Mouse (Mus musculus): Measurements from ENCODE around the gene Pfkm.

The Pfkm gene

DNA sequence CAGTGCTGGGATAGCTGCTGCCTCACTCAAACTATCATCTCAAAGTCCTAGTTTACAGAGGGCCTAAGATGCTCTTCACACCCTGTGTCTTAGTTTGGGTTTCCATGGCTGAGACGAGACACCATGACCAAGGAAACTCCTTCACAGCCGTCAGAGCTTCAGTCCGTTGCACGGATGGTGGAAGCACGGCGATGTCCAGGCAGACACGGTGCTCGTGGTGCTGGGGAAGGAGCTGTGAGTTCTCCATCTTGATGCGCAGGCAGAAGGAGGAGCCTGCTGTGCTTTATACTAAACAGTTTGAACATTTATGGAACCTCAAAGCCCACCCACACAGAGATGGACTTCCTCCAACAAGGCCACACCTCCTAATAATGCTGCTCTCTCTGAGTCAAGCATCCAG lies 44.5 kb downstream of the Pfkm start:
- in situ Hi-C loops (cut with MboI, MseI) = loop anchor here (5.0 kb wide), 1 partner anchor 450 kb away; no protein-coding TSS in a partner anchor

DNA sequence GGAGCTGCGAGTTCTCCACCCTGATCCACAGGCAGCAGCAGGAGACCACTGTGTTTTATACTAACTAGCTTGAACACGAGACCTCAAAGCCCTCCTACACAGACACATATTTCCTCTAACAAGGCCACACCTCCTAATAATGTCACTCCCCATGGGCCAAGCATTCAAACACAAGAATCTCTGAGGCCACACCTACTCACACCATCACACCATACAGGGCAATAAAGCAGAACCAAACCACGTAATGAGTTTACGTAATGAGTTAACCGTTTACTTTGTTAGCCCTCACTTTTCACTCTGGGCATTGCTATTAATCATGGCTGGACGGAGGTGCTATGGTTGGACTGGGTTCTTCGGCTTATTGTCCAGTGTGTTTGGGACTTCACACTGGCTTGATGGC lies 47.4 kb downstream of the Pfkm start:
- in situ Hi-C loops (cut with MboI, MseI) = loop anchor here (5.0 kb wide), 1 partner anchor 452 kb away; no protein-coding TSS in a partner anchor

DNA sequence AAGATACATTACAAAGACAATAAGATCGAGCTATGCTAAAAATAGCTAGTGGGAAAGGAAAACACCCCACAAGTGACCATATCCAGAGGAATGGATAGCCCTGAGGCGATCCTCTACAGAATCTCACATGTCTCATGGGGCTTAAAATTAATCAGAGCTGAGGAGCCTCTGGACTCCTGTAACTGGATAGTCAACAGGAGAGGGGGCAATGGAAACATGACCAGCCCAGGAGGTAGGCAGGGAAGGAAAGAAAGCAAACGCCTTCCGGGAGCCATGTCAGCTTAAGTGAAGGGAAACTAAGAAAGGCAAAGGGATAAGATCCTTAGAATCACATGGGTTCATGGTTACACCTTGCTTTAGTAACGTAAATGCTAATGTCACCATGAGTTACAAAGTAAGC lies 48.4 kb downstream of the Pfkm start:
- in situ Hi-C loops (cut with MboI, MseI) = no loop called here

DNA sequence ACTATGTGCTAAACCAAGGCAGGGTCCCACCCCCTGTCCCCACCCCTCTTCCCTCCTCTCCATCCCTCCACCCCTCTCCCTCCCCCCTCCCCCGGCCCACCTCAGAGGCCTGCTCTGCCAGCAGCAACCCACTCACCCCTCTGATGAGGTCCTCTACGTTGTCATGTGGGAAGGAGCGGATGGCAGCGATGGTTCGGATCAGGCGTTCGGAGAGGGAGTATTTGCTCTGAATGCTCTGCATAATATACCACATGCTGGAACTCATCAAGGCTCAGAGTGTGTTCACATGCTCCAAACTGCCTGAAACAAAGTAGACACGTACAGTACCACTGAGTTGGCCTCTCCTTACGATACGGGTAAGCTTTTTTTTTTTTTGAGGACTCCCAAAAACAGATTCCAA lies 50.1 kb downstream of the Pfkm start:
- in situ Hi-C loops (cut with MboI, MseI) = no loop called here

DNA sequence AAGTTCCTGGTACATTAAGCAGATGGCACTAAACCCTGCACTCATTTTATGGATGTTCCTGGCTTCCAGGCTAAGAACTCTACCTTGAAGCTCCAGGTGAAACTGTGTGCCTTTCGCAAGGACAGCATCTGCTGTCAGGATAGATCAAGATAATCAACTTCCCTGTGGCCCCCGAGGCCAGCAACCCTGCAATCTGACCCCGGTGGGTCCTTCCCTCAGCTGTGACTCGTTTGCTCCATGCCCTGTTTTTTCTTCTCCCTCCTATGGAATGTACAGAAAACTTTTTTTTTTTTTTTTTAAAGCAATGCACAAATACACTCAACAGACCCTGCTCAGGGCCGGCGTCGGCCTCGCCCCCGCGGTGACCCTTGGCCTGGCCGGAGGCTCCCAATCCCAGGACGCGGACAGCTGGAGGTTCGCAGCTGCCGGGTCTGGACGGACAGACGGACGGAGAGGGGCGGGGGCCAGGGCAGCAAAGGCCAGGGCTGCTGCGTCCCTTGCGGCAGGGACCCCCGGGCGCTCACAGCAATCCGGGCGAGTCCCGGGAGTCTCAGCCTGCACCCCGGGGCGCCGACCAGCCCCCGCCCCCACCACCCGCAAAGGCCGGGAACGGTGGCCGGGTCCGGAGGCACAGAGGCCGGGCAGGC lies 52.6 kb downstream of the Pfkm start:
- in situ Hi-C loops (cut with MboI, MseI) = no loop called here

DNA sequence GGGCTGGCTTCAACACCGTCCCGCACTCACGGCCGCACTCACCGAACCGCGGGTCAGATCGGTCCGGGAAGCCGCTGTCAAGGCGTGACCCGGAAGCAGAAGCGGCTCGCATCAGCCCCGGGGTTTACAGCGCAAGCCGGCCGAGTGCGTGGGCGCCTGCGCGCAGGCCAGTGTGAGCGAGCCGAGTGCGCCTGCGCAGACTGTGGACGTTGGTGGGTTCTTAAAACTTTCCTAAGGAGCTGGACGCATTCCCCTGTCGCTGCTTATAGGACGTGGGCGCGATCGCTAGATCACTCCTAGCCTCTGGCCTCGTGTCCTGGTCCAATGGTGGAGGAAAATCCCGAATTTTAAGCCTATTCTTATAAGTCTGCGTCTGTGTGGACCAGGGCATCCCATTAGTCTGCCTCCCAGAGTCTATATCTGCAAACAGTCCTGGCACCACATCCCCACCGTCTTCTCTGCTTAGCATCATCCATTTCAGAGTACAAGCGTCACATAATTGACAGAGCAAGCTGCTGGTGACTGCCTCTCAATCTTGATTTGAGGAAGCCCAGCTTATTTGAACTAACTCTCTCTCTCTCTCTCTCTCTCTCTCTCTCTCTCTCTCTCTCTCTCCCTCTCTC lies 53.3 kb downstream of the Pfkm start:
- in situ Hi-C loops (cut with MboI, MseI) = no loop called here

DNA sequence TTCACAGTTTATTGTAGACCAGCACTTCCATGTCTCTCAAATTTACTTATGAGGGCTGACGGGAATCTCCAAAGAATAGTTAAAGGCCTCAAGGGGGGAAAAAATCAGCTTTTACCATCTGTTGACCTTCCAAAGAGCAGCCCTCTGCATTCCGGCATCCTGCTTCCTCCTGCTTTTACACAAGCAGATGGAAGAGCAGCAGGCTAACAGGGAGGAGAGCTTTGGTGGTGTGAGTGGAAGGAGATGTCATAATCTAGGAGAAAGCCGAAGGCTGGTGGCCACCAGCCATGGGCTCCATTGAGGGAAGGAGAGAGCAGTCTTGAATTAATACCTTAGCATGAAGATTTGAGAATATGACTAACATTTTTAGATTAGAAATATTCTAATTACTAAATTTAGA lies 56.0 kb downstream of the Pfkm start:
- in situ Hi-C loops (cut with MboI, MseI) = no loop called here

DNA sequence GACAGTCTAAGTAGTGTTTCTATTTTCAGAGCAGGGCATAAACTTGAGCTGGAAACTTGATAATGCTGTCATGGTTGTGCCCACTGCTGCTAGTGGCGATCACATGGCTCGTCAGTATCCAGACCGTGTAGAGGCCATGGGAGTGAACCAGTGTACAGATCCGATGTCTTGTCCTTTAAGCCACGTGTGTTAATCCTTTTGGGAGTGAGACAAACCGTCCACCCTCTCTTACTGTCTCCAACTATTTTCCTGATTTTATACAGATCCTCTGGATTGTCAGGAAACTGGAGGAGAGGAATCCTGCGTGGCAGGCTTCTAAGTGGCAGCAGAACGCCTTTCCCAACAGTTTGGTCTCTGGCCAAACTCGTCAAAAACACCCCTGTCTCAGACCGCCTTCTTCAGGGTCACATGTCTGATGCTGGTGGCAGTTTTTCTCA lies 56.8 kb downstream of the Pfkm start:
- in situ Hi-C loops (cut with MboI, MseI) = no loop called here

DNA sequence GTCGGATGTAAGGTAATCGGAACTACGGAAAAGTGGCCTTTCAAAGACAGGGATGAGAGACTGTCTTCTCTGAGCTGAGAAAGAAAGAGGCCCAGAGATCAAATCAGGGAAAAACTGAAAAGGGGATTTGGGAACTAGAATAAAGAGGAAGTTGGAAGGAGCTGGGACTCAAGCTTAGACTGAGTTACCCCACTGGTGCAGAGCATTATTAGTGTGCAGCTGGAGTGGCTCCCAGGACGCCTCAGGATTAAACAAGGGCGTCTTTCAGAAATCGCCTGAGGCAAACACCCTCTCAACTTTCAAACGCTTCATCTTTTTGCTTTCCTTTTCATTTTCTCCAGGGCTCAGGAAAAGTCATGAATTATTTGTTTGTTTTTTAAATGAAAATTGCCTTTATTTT lies 60.5 kb downstream of the Pfkm start:
- in situ Hi-C loops (cut with MboI, MseI) = loop anchor here (5.0 kb wide), 1 partner anchor 61 kb away; the partner anchor contains the start of genes Pfkm and Senp1

DNA sequence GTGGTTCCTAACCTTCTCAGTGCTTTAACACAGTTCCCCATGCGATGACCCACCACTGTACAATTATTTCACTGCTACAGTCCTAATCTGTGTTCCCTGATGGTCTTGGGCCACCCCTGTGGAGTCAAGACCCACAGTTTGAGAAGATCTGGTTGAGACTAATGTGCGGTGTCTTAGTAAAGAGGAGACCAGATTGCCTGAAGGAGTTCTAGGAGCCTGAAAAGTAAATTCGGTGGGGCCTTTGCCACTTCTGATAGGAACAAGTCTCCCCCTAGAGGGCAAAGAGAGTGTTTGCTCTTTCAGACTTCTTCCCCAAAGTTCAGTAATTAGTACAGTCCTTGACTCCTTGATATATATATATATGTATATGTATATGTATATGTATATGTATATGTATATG lies 61.2 kb downstream of the Pfkm start:
- in situ Hi-C loops (cut with MboI, MseI) = loop anchor here (5.0 kb wide), 1 partner anchor 61 kb away; the partner anchor contains the start of genes Pfkm and Senp1

DNA sequence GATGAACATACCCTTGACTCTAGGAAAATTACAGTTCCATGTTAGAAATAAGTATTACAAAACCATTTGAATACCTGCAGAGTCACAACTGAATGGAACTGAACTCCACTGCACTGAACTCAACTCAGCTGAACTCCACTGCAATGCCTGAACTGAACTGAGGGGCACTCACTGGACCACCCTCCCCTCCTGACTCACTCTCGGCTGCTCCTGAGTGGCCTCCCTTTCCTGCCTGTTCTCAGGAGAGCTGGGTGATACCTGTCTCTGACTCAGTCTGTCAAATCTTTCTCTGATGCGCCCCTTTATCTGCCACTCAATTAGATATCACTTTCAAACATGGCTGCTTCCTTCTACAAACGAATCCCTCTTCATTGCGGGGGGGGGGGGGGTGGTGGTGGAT lies 61.8 kb downstream of the Pfkm start:
- in situ Hi-C loops (cut with MboI, MseI) = loop anchor here (5.0 kb wide), 1 partner anchor 62 kb away; the partner anchor contains the start of genes Pfkm and Senp1

DNA sequence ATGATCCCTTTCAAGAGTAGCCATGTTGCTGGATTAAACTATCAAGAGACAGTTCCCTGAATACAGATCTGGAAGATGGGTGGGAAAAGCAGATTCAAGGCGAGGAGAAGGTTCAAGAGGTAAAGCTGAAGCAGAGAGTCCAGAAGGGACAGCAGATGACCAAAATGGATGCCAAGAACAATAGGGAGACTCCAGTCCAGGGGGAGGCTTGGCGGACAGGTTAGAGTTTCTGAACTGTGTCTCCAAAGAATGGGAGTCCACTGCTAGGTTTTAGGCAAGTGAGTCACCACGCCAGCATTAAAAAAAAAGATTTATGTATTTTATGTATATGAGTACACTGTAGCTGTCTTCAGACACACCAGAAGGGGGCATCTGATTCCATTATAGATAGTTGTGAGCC lies 62.2 kb downstream of the Pfkm start:
- in situ Hi-C loops (cut with MboI, MseI) = loop anchor here (5.0 kb wide), 1 partner anchor 62 kb away; the partner anchor contains the start of genes Pfkm and Senp1

DNA sequence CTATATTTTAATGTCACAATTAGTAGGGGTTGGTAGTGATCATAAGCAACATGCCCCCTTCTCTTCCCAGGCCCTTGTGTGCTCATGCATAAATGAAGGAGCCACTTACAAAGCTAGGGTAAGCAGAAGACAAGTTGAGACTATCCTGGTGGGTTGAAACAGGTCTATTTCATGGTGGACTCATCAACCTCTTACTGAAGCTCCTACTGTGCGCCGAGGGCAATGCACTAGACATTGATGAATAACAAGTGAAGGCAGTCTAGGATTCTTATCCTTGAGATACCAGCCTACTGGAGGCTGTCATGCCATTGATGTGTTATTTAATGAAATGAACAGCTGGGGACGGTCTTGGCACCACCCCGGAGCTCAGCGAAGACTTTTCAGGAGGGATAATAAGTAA lies 62.9 kb downstream of the Pfkm start:
- in situ Hi-C loops (cut with MboI, MseI) = no loop called here

DNA sequence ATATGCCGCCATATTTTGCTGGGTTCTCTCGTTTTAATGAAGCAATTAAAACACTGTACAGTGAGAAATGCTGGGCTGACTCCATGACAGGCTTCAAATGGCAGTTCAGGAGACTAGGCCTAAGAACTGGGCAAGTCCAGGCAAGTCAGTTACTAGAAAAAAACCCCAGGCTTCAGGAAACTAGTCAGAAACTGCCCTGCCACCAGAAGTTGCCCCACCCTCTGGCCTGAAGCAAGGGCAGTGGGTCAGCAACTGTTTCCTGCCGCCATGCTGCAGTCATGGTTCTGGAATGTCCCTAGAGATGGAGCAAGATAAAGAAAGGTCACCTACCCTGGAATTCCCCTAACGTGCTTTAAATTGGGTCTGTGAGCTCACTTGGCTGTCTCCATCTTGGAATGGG lies 63.6 kb downstream of the Pfkm start:
- in situ Hi-C loops (cut with MboI, MseI) = no loop called here

DNA sequence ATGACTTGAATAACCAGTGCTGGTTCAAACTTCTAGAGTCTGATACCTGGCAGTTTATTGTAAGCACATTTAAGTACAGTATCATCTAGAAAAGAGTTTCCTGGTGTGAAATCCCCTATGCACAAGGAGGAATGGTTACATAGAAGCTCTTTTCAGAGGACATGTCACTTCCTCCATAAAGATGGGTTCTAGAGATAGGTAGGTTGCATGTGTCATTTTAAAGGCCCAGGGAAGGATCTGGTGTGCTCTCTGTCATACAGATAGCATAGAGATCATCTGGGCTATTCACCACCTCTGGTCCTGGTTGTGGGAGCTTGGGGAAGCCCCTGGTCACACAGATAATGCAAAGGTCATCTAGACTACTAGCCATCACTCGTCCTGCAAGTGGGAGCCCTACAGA lies 64.9 kb downstream of the Pfkm start:
- in situ Hi-C loops (cut with MboI, MseI) = no loop called here

DNA sequence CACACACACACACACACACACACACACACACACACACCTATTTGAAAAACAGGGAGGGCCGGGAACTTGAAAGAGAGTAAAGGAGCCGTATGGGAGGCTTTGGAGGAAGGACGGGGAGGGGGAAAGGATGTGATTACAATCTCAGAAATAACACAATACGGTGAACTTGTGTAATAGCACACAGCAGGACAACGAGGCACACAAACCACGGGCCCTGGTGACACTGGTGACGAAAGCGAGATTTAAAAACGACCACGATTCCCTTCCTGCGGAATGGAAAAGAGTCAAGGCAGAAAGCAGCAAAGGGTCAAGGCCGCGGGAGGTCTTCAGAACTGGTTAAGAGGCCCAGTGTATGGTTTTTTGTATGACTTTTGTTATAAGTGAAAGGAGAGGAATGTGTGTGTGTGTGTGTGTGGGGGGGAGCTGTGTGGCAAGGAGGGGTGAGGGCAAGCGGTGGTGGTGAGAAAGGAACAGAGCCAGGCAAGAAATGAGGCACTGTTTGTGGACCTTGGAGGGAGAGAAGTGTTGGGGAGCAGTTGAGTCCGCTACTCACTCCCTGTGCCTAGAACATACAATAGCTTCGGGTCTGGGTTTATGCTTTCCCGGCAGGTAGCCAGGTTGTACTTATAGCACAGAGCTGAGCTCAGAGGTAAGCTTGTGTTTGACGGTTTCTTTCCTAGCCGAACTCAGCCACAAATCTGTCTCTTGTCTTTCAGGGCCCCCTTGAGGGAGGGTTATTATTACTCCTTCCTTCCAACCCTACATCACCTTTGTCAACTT lies 68.8 kb downstream of the Pfkm start:
- in situ Hi-C loops (cut with MboI, MseI) = no loop called here

DNA sequence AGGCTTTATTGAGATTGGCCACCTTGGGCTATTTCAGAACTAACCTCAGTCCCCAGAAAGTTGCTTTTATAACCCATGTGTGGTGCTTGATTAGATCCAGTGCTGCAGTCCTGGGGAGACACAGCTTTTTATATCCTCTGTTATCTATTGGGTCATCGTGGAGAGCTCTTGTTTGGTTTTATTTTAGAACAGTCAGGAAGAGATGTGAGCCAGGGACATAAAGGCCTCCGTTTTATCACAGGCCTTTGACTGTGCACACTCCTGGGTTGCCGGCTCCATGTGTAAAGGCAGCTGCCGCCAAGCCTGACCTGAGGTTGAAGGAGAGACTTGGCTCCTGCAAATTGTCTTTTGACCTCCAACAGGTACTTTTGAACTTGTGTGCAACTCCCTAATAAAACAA lies 70.2 kb downstream of the Pfkm start:
- in situ Hi-C loops (cut with MboI, MseI) = no loop called here

DNA sequence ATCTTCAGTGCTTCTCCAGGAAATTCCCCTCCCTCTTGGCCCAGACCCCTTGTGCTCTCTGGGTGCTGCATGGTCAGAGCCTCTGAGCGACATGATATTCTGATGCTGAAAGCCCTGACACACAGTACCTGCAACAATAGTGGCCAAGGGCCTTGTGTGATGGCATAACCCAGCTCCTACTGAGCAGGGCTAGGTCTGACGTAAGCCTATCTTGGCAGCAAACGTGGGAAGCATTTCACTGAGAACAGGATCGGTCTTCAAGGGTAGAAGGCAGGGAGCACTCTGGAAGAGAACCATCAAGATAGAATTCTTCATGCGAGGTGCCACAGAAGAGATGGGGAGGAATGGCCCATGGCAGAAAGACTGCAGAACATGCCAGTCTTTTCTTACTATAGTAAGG lies 73.1 kb downstream of the Pfkm start, which contains the start of gene Asb8:
Gene Asb8 (minus strand): TSS at position 101 of the 400 bp plus-strand sequence.
- in situ Hi-C loops (cut with MboI, MseI) = no loop called here

DNA sequence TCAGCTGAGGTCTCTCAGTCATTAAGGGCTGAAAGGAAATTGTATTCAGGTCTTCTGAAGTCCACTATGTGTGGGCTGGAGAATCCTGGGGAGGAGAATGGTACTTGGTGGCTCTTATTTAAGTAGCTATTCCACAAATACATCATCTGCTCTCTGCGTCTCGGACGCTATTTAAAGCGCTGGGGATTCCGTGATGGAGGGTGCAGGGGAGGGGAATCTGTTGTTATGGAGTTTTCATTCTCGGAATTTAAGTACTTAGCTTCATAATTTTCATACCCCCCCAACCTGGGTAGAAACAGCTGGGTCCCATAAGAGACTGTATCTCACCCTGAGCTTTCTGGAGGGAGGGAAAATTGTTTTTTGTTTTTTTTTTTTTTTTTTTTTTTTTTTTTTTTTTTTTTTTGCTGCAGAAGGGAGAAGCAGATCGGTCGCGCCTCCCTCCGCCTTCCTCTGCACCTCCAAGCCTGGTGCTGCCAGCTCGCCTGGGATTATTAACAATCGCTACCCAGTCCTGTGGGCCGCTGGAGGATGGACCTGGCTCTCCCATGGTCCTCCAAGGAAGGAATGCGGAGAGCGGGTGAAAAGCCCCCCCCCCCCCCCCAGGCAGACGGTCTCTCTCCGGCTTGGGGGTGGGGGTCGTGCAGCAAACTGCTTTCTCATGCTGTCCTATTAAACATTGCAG lies 74.7 kb downstream of the Pfkm start, which contains the start of gene Ccdc184:
Gene Ccdc184 (plus strand): TSS at position 196 of the 682 bp plus-strand sequence.
- in situ Hi-C loops (cut with MboI, MseI) = no loop called here

DNA sequence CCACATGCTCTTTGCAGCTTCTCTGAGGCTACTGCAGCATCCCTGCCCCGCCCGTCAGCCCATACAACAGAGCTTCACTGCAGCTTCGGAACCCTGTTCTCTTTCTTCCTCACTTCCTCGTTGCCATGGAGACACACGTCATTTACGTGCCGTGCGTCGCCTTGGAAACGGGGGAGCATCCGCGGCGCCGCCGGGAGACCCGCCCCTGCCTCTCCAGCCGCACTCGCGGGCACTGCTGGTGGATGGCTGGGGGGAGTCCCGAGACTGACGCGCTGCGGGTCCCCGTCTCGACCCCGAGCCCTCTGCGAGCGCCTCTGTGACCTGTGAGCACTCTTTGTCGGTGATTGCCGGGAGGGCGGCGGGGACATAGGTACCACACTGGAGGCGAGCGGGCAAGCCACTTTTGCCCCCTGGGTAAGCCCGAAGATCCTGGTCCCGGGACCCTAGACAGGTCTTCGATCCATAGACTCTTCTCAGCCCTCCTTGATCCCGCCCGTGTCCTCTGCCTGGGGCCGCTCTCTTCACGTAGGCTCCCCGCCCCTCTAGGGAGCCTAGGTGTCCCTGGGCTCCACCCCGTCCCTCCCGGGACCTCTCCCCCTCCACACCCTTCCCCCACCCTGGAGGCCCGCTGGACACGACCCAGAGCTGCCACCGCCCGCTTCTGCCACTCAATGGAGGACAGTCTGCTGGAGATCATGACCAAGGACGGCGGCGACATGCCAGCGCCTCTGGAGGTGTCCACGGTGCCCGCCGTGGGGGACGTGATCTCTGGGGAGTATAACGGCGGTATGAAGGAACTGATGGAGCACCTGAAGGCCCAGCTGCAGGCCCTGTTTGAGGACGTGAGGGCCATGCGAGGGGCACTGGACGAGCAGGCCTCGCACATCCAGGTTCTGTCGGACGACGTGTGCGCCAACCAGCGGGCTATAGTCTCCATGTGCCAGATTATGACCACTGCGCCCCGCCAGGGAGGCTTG lies 75.5 kb downstream of the Pfkm start:
- in situ Hi-C loops (cut with MboI, MseI) = no loop called here

DNA sequence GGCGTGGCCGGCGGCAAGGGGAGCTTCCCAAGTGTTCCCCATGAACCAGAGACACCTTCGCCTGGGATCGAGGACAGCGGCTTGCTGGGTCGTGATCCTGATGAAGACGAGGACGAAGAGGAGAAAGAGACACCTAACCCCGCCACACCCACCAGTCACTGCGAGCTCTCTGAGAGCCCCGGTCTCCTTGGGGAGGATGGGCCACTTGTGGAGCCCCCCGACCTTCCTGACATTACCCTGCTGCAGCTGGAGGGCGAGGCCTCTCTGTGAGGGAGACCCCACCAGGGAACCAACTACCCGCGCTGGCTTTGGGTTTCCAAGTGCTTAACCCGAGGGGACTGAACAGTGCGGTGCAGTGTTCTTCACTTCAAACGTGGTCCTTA lies 76.2 kb downstream of the Pfkm start:
- in situ Hi-C loops (cut with MboI, MseI) = no loop called here

Measured in T-helper 1 cell (primary cell).